Mouse (Mus musculus) hematopoietic stem cell, adult 5-6 weeks (primary cell): ENCODE measurements around the gene Mpdz. TPM values are rescaled to one million over a fixed set of nuclear protein-coding genes. Genes with fewer than 3 reads are reported as not detected.

Experiments used
- ATAC-seq, 2 experiments: fragments of 125-278 bp in 1 of 2; replicated peaks in 1 of 2; 2 replicates each; pipeline ENCODE4 v1.8.0; 2016 to 2017; ENCODE audit warnings: inconsistent platforms in 2 of 2, mild to moderate bottlenecking in 2 of 2, moderate number of reproducible peaks in 2 of 2, low read depth in 1 of 2, moderate TSS enrichment in 1 of 2; ENCODE audit not compliant: low FRiP score in 2 of 2, poor library complexity in 2 of 2, severe bottlenecking in 2 of 2, insufficient read depth in 1 of 2, low TSS enrichment in 1 of 2
- total RNA-seq: library from RNA; stranded (forward); fragments of 172-1452, 232-1000 nt; gene quantifications from 2 replicates; pipeline ENCODE4 v1.2.3, GENCODE M21; 2017

Gene Mpdz
- total RNA-seq, 1 experiment from 2014 or later = 16.9 TPM

- no peak for ATAC-seq
These were observed 21.0 kb downstream of the Mpdz start for GRCm38 (mm10) chr4:81421621-81422020.

DNA sequence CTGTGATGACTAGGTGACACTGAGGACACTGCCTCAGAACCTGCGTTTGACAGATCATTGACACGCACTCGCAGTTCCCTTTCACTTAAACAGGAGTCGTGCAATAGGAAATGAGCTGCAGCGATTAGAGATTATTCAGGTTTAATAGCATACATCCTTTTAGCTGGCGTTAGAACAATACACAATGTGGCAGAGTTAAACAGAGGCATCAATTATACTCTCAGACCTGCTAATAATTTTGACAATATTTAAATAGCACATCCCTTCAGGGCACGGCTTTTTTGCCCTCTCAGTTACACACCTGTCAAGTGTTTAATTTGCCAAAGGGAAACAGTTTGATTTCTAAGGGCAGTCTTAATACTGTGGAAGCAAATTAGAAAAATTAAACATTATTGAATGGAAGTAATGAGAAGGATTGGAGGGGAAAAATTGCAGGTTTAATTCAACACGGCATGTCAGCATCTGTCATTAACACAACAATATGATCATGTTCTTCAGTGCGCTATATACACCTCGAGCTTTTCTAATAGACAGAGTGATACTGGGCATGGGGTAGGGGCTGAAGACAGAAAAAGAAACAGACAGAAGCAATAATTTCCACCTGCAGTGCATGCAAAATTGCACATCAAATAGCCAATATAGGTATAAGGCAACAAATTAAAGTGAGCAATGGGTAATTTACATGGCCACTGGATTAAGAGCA, 27.1 kb downstream of the Mpdz start:
- ATAC-seq = no peak

GRCm38 (mm10) chr4:81414684-81415323, 27.8 kb downstream of the Mpdz start:
- no peak for ATAC-seq

- no peak for ATAC-seq
These were observed 45.7 kb downstream of the Mpdz start for GRCm38 (mm10) chr4:81396883-81397282.

DNA sequence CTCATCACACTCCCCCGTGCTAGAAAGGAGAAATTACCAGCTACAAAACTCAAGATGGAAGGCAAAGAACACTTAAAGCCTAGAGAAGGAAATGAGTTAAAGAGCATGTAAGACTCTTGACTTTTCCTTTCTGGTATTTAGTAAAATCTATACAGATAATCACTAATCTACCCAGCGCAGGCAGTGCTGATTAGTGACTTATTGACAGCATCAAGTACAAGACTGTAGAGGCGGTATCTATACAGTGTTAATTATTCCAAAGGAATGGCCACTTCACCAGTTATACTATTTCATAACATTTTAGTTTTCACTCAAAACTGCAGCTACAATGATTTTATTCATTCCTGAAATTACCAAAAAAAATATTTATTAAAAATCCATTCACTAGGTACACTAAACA, 49.7 kb downstream of the Mpdz start:
- ATAC-seq = no peak

DNA sequence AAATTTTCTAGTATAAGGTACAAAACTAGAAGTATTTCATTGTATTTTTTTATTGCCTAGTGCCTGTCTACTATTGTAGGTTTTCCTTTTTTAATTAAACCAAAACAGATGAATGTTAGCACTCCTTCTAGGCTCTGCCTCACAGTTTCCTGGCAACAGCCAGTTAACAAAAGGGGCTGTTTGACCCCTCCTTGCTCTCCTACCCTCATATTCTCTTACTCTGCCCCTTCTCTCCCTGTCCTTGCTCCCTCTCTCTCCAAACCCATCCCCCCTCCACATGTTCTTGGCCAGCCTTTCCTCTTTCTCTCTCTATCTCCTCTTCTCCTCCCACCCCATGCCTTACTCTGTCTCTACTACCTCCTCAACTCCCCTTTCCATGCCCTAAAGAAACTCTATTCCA, 53.4 kb downstream of the Mpdz start:
- no peak for ATAC-seq

DNA sequence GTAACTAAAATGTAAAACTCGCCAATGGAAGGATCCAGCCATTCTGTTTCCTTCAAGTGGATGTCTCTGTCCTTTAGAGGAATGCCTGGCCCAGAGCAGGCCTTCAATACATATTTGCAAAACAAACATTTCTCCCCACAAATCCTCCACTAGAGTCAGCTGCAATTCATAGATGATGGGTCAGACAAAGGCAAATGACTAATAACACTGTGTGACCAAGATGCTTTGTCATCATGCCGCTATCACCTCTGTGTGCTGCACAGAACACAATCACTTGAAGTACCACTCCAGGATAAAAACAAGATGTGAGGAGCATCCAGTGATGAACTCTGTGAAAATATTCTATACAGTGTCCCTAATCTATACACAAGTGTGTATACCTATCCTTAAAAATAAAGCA, 55.0 kb downstream of the Mpdz start:
- ATAC-seq = no peak

- no peak for ATAC-seq
These were observed 70.3 kb downstream of the Mpdz start for GRCm38 (mm10) chr4:81372355-81372754.

- no peak for ATAC-seq
These were observed 91.2 kb downstream of the Mpdz start for GRCm38 (mm10) chr4:81351368-81351767.

GRCm38 (mm10) chr4:81348646-81349045, 94.0 kb downstream of the Mpdz start:
- no peak for ATAC-seq

GRCm38 (mm10) chr4:81345141-81345540, 97.5 kb downstream of the Mpdz start:
- no peak for ATAC-seq

DNA sequence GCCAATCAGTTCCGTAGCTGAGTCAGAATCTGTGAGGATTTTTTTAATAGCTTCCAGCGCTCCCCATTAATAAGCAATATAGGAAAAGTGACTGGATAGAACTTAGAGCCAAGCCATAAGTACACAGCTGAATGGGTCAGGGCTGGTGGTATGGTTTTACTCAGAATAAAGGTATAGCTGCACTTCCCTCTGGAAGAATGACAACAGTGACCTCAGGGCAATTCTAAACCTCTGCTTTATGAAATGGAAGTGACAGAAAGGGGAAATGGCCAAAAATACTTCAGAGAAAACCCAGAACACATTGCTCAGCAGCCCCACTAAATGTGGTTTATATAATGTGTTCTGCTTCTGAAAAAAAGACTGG, 109.0 kb downstream of the Mpdz start:
- peak; percentile 39 to 56; a peak in 3 of 4 replicates for ATAC-seq

DNA sequence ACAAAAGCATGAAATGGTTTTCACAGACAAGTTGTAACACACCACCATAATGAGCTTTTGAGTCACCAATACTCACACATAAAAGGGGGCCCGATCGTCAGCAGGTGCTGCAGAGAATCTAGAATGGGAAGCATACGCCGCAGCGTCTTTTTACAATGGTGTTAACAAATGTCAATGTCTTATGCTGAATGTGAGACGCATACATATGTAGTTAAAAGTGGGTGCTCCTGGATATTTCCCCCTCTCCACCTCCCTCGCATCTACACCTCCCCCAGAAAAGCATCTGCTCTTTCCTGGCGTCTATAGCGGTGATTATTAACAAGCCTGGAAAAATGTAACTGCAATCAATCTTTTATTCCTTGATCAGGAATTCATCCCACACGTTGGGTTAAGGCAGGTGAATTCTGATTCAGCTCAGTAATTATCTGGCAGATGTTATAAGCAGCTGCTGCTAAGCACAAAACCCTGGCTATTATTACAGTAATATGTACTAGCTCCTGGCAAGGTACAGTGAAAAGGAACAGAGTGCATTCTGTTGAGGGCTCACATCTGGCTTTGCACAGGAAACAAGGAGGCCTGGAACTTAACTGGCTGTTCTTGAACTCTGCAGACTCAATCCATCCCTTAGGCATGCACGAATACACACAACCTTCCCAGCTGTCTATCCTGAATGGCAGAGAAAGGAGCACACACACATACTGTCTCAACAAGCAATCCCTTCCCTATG, 109.6 kb downstream of the Mpdz start:
- ATAC-seq = no peak

GRCm38 (mm10) chr4:81332439-81332841, 110.2 kb downstream of the Mpdz start:
- no peak for ATAC-seq

DNA sequence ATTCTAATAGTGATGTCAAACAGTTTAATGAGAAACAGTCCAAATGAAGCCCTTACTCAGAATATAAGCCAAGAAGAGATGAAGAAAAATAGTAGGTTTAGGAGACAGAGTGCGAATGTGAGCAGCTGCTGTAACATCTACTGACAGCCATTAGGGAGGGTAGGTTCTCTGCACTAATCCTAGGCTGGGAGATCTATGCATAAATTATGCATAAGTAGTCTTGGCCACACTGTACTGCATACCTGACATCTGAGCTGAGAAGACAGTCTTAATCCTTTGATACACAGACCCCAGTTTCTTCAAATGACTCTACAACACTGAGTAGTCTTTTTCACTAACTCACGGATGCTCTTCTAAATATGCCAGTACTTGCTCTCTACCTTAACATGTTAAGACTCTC, 114.9 kb downstream of the Mpdz start:
- ATAC-seq = no peak

GRCm38 (mm10) chr4:81323853-81324252, 118.8 kb downstream of the Mpdz start:
- ATAC-seq = no peak

DNA sequence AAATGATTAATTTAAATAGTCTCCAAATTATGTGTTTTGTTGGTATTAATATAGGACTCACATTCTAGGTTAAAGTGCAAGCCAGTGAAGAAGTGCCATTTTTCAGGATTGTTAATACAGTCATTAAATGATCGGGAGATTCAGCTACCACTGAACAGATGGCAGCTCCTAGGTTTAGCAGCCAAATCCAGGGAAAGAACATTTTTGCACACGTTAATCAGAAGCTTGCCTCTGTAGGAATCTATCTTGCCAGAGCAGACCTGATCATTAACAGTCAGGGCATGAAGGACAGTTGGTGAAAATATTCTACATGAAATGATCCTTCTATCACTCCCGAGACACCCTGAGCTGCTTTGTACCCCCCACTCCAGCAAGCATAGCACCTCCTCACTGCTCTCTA, 120.4 kb downstream of the Mpdz start:
- ATAC-seq = no peak

- ATAC-seq = no peak
These were observed 128.0 kb downstream of the Mpdz start for GRCm38 (mm10) chr4:81314618-81315017.
